Mouse (Mus musculus) cerebellum, postnatal 10 days (tissue): ENCODE data around the gene Acot2.
"Not testable (repeated sequence)": the region's sequence is repeated elsewhere in the genome, so short reads cannot be mapped to it uniquely, and the experiment has no call there.

Experiments used
- DNase-seq, 2 experiments: peaks; one replicate each; pipeline ENCODE4 v3.0.0; 2021; ENCODE audit warnings: mixed read lengths in 2 of 2

The Acot2 gene

GRCm38 (mm10) chr12:83987583-83988441 lies at the start of gene Acot2:
TSS of gene Acot2 (plus strand) at chr12:83987861.
- DNase-seq, result peak; percentile 84 to 87

- DNase-seq, result not testable (repeated sequence)
Measured at GRCm38 (mm10) chr12:83938592-83938991, 49.1 kb upstream of the Acot2 start.

- no peak for DNase-seq
Measured at GRCm38 (mm10) chr12:83939332-83939731, 48.3 kb upstream of the Acot2 start.

GRCm38 (mm10) chr12:83940031-83940430 lies 47.6 kb upstream of the Acot2 start:
- no peak for DNase-seq

GRCm38 (mm10) chr12:83941938-83942337 lies 45.7 kb upstream of the Acot2 start:
- no peak for DNase-seq

GRCm38 (mm10) chr12:83947260-83947811 lies 40.3 kb upstream of the Acot2 start:
- DNase-seq, result no peak

- DNase-seq, result no peak
Measured at GRCm38 (mm10) chr12:83949043-83949442, 38.6 kb upstream of the Acot2 start.

GRCm38 (mm10) chr12:83949776-83950492 lies 37.7 kb upstream of the Acot2 start:
- no peak for DNase-seq

GRCm38 (mm10) chr12:83950493-83950839 lies 37.2 kb upstream of the Acot2 start, which contains the start of gene Riox1:
TSS of gene Riox1 (plus strand) at chr12:83950608.
- DNase-seq, result peak; percentile 88 to 91

- peak; percentile 85 to 88 for DNase-seq
Measured at GRCm38 (mm10) chr12:83950840-83951701, 36.6 kb upstream of the Acot2 start.

- no peak for DNase-seq
Measured at GRCm38 (mm10) chr12:83951711-83952575, 35.7 kb upstream of the Acot2 start.

- DNase-seq, result no peak
Measured at GRCm38 (mm10) chr12:83958278-83958677, 29.4 kb upstream of the Acot2 start.

- DNase-seq, result no peak
Measured at GRCm38 (mm10) chr12:83965235-83965634, 22.4 kb upstream of the Acot2 start.

- DNase-seq, result peak; percentile 42 to 51
Measured at GRCm38 (mm10) chr12:83972117-83972516, 15.5 kb upstream of the Acot2 start.

- peak; percentile 86 to 87 for DNase-seq
Measured at GRCm38 (mm10) chr12:83978862-83979261, 8.8 kb upstream of the Acot2 start.

- no peak for DNase-seq
Measured at GRCm38 (mm10) chr12:83981615-83982014, 6.0 kb upstream of the Acot2 start.

GRCm38 (mm10) chr12:83984752-83985151 lies 2.9 kb upstream of the Acot2 start, which contains the start of gene Heatr4:
TSS of gene Heatr4 (minus strand) at chr12:83984852.
- no peak for DNase-seq

- DNase-seq, result no peak
Measured at GRCm38 (mm10) chr12:83987242-83987582, 449 bp upstream of the Acot2 start.

GRCm38 (mm10) chr12:83988483-83988882 lies 822 bp downstream of the Acot2 start:
- DNase-seq, result no peak

GRCm38 (mm10) chr12:83989378-83989777 lies 1.7 kb downstream of the Acot2 start:
- DNase-seq, result no peak

GRCm38 (mm10) chr12:83997221-83997620 lies 9.6 kb downstream of the Acot2 start:
- no peak for DNase-seq
